Mouse (Mus musculus) bone marrow macrophage, adult 2 months (primary cell): ENCODE data around the gene Gramd4. TPM values are rescaled to one million over a fixed set of nuclear protein-coding genes. Genes with fewer than 3 reads are reported as not detected.

ENCODE experiments used
- H3K27ac ChIP-seq: 2 replicates; pipeline ENCODE4 v1.5.1; 2012; ENCODE audit warnings: low read depth, low read length; ENCODE audit not compliant: insufficient read depth
- H3K4me1 ChIP-seq: 2 replicates; pipeline ENCODE4 v1.6.1; 2012; ENCODE audit warnings: low read length; ENCODE audit not compliant: control insufficient read depth, insufficient read depth
- H3K4me3 ChIP-seq: 2 replicates; pipeline ENCODE4 v1.5.1; 2012; ENCODE audit warnings: mild to moderate bottlenecking, low read length, moderate library complexity; ENCODE audit not compliant: insufficient read depth
- CTCF ChIP-seq: IDR thresholded peaks from 2 replicates; pipeline ENCODE4 v1.5.1; 2012; ENCODE audit warnings: low read depth, mild to moderate bottlenecking, low read length, moderate library complexity
- POLR2A ChIP-seq: IDR thresholded peaks from 2 replicates; pipeline ENCODE4 v1.6.1; 2012; ENCODE audit warnings: mild to moderate bottlenecking, low read depth, low read length, borderline replicate concordance
- polyA plus RNA-seq: library from polyadenylated mRNA; stranded (reverse); fragments of >200 nt; gene quantifications from 2 replicates; pipeline ENCODE4 v1.2.4, GENCODE M21; 2012; ENCODE audit not compliant: missing spikeins, insufficient read depth, insufficient read length

Gramd4 gene
- polyA plus RNA-seq, 1 experiment: 3.8 TPM

DNA sequence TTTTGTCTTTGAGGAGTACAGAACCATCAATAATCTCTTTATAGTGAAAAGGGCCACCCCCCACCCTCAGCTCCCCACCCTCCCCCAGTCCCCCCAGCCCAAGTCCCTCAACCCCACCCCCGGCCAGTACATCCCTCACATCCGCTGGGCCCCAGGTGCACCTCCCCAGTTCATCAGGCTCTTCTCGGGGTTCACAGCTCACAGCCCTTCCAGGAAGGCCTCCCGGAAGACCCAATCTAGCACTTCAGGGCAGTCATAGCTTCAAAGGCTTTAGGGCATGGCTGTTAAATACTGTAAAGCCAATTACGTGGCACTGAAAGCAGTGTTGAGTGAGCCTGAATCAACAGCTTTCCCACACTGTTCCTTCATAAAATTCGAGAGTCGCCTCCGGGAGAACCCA lies 29.6 kb upstream of the Gramd4 start:
- no peaks in the 10 kb centered on the region for H3K4me1 ChIP-seq
- H3K27ac ChIP-seq: no peak overlapping the region
- H3K4me3 ChIP-seq: no peak overlapping the region
- TF ChIP-seq POLR2A (no peak), CTCF (no peak)

DNA sequence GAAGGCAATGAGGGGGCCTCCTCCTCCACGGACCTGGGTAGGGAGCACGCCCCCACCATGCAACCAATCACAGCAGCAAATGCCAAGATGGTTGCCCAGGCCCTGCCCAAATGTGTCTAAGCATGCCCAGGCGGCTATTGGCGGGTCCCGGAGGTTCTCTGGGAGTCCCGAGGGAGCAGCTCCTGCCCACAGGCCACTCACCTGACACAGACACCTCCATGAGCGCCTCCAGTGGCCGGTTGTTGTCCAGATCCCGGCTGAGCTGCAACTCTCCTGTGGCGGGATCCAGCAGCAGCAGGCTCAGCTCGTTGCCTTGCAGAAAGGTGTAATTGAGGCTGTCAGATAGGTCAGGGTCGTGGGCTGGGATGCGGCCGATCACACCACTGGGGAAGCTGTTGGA lies 27.5 kb upstream of the Gramd4 start:
- Histone ChIP-seq H3K4me3 (no peak overlapping the region), H3K27ac (no peak overlapping the region), H3K4me1 (no peaks in the 10 kb centered on the region)
- no peak for TF ChIP-seq CTCF
- TF ChIP-seq POLR2A: no peak

DNA sequence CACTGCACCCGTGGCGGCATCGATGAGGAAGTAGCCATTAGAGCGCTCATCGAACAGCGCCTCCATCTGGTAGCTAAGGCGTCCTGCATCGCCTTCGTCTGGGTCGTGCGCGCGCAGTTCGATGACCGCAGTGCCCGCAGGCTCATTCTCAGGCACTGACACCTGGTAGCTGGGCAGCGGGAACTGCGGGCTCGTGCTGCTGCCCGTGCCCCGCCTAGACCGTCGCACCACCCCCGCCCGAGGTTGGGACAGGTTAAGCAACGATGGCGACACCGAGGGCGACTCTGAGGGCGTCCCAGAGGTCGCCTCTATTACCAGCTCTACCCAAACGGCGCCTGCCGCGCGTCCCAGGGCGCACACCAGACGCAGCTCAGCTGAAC lies 24.7 kb upstream of the Gramd4 start:
- Histone ChIP-seq H3K27ac (no peak overlapping the region), H3K4me3 (no peak overlapping the region), H3K4me1 (no peaks in the 10 kb centered on the region)
- TF ChIP-seq POLR2A (no peak), CTCF (no peak)

DNA sequence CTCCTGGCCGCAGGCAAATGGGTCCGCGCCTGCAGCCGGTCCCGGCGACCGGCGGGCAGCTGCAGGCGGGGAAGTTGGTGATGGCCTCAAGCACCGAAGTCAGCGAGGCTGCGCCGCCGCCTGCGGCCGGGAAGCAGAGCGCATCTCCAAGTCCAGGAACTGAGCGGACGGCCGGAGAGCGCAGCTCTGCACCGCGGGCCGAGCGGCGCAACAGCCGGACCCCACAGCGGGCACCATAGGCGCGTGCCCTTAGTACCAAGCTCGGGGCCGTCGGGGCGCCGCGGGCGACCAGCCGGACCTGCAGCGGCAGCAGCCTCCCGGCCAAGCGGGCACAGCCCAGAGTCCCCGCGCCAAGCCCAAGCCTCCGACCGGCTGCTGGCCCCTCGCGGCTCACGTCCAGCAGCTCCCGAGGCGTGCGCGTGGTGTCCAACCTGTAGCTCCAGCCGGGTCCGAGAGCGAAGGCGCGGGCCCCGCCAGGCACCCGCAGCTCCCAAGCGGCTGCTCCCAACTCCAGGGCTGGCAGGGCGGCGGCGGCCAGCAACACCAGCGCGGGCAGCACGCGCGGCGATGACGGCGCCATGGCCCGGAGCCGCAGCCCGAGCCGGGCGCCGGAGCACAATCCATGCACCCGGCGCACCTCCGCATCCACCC lies 24.2 kb upstream of the Gramd4 start, which contains the start of gene Celsr1:
Celsr1 (minus strand) TSS at position 587 of the 651 bp plus-strand sequence.
- TF ChIP-seq POLR2A: no peak
- TF ChIP-seq CTCF: no peak
- no peak within 1 kb of the TSS for H3K27ac ChIP-seq
- H3K4me1 ChIP-seq: no peaks in the 10 kb centered on the region
- H3K4me3 ChIP-seq: no peak within 1 kb of the TSS

DNA sequence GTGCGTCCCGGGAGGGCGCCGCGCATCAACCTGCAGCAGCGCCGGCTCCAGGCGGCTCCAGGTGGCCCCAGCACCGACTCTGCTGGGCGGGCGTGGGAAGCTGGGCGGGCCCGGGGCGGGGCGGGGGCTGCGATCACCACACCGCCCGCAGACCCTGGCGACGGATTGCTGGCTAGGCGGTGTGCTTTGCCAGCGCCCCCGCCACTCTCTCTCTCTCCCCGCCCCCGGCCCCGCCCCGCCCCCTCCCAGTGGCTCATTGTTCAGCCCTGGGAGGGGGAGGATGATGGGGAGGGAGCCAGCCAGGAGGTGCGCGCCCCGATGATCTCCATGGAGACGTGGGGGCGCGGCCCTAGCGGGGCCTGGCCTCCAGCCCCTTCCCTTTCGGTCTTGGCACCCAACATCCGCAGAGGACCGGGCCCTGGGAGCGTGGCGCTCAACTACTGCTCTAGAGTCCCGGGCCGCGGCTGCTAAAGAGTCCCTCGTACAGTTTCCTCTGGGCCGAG lies 23.4 kb upstream of the Gramd4 start:
- TF ChIP-seq POLR2A: no peak
- no peak for TF ChIP-seq CTCF
- Histone ChIP-seq H3K4me1 (no peaks in the 10 kb centered on the region), H3K27ac (no peak overlapping the region), H3K4me3 (no peak overlapping the region)

DNA sequence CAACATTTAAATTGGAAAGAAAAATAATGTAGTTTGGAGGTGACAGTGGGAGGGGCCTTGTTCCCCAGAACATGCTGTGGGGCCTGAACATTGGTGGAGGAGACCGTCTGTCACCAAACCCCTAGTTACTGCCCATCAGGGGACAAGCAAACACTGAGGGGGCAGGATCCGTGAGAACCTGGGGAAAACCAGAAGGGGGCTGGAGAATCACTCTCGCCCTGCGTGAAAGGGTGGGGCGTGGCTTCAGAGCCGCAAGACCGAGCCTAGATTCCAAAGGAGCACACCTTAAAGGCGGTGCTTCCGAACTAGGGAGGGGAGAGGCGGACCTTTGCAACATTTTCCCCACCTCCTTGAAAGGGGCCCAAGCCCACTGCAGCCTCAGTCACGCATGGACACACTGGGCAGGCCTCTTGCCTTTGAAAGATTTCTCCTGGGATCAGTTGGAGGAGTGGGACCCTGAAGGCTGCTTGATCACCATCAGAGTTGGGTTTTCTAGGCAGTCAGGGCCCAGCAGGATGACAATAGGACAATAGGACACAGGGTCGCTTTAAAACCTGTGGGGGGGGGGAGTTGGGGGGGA lies 22.6 kb upstream of the Gramd4 start:
- no peak overlapping the region for H3K4me3 ChIP-seq
- H3K27ac ChIP-seq: no peak overlapping the region
- no peaks in the 10 kb centered on the region for H3K4me1 ChIP-seq
- TF ChIP-seq CTCF (no peak), POLR2A (no peak)

DNA sequence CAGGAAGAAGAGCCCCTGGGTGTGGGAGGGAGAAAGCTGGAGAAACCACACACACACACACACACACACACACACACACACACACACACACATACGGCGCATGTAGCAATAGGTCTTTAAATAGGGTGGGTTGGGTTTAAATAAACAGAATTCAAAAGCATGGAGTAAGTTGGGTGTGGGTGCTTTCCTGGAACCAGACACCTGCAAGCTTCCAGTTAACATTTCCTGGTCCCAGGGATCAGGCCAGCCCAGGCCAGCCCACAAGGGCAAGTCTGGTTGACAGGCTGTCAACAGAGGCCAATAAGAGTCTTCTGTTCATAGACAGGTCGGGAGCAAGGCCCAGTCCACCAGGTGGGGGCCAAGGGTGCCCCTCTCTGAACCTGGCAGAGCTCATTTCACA lies 21.6 kb upstream of the Gramd4 start:
- Histone ChIP-seq H3K27ac (no peak overlapping the region), H3K4me1 (no peaks in the 10 kb centered on the region), H3K4me3 (no peak overlapping the region)
- TF ChIP-seq POLR2A: no peak
- TF ChIP-seq CTCF: no peak

DNA sequence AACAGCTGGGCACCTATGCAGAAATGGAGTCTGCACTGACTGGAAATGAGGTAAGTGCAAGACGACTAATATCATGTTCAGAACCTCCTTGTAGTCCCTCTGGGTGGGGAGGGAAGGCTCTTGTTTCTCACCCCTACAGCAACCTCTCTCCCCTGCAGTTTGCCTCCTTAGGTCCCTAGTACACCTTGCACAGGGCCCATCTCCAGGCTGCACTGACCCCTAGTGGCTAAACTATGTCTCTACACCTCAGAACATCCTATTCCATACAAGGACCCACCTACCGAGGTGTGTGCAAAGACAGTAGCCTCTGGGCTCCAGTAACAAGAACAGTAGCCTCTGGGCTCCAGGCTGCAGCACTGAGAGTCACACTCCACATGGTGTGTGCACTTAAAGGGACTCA lies 18.7 kb upstream of the Gramd4 start:
- no peak overlapping the region for H3K4me3 ChIP-seq
- no peak overlapping the region for H3K27ac ChIP-seq
- peak; percentile 95 for TF ChIP-seq CTCF
- no peak for TF ChIP-seq POLR2A
- H3K4me1 ChIP-seq: no peaks in the 10 kb centered on the region

DNA sequence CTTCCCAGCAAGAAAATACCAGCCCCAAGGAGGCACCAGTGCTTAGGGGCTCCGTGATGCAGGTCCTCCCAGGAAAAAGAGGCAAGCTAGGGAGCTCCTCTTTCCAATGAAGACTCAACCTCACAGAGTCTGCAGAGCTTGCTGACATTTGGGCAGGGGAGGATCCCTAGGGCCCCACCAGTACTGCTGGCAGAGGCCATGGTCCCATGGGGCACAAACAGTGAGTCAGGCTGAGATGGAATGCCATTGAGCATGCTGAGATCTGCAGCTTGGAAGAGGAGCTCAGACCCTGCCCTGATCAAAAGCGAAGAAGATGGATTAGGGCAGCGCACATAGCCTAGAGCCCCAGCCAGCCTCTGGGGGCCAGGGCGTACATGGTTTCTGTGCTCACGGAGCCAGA lies 16.1 kb upstream of the Gramd4 start:
- no peaks in the 10 kb centered on the region for H3K4me1 ChIP-seq
- no peak overlapping the region for H3K4me3 ChIP-seq
- no peak overlapping the region for H3K27ac ChIP-seq
- TF ChIP-seq POLR2A: no peak
- no peak for TF ChIP-seq CTCF

DNA sequence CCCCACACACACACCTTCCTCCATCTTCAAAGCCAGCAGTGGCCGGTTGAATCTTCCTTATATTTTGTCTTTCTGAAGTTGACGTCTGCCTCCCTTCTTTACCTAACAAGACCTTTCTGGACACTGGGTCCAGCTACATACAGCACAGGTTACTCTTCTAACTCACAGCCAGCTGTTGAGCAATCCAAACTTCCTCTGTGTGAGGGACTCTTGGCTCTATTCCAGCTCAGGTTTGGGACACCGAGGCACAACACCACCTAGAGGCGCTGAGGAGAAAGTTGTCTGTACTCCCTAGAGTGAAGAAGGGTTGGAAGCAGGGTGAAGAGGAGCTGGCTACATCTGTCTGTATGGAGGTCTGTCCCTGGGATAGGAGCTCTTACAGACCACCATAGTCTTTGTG lies 15.1 kb upstream of the Gramd4 start:
- no peaks in the 10 kb centered on the region for H3K4me1 ChIP-seq
- TF ChIP-seq POLR2A: no peak
- TF ChIP-seq CTCF: no peak
- no peak overlapping the region for H3K27ac ChIP-seq
- H3K4me3 ChIP-seq: no peak overlapping the region
